Mouse (Mus musculus) adipocyte (in vitro differentiated cells): ENCODE data around the gene Tenm3.

Experiments
- DNase-seq: peaks from one replicate; pipeline ENCODE4 v3.0.0-alpha.2; 2016; ENCODE audit warnings: low spot score

The Tenm3 gene

GRCm38 (mm10) chr8:48740951-48741350, 102.8 kb downstream of the Tenm3 start:
- DNase-seq = no peak

GRCm38 (mm10) chr8:48740147-48740881, 103.4 kb downstream of the Tenm3 start:
- DNase-seq = no peak

- DNase-seq = no peak
Observed at GRCm38 (mm10) chr8:48733731-48734130, 110.0 kb downstream of the Tenm3 start.

- DNase-seq = no peak
Observed at GRCm38 (mm10) chr8:48733057-48733456, 110.7 kb downstream of the Tenm3 start.

- DNase-seq = no peak
Observed at GRCm38 (mm10) chr8:48730701-48731100, 113.0 kb downstream of the Tenm3 start.

GRCm38 (mm10) chr8:48728833-48729690, 114.7 kb downstream of the Tenm3 start:
- no peak for DNase-seq

- DNase-seq = no peak
Observed at GRCm38 (mm10) chr8:48728006-48728405, 115.7 kb downstream of the Tenm3 start.

GRCm38 (mm10) chr8:48722744-48723143, 121.0 kb downstream of the Tenm3 start:
- no peak for DNase-seq

GRCm38 (mm10) chr8:48722318-48722717, 121.4 kb downstream of the Tenm3 start:
- DNase-seq = no peak

GRCm38 (mm10) chr8:48721376-48721775, 122.4 kb downstream of the Tenm3 start:
- no peak for DNase-seq

- DNase-seq = no peak
Observed at GRCm38 (mm10) chr8:48715616-48716015, 128.1 kb downstream of the Tenm3 start.

GRCm38 (mm10) chr8:48706666-48707065, 137.1 kb downstream of the Tenm3 start:
- no peak for DNase-seq

GRCm38 (mm10) chr8:48704885-48705515, 138.8 kb downstream of the Tenm3 start:
- no peak for DNase-seq

- no peak for DNase-seq
Observed at GRCm38 (mm10) chr8:48704485-48704884, 139.3 kb downstream of the Tenm3 start.

GRCm38 (mm10) chr8:48690665-48691395, 152.9 kb downstream of the Tenm3 start:
- peak; percentile 7 for DNase-seq

- no peak for DNase-seq
Observed at GRCm38 (mm10) chr8:48688706-48689105, 155.0 kb downstream of the Tenm3 start.

- DNase-seq = no peak
Observed at GRCm38 (mm10) chr8:48688188-48688587, 155.6 kb downstream of the Tenm3 start.

GRCm38 (mm10) chr8:48673476-48673875, 170.3 kb downstream of the Tenm3 start:
- no peak for DNase-seq

GRCm38 (mm10) chr8:48672471-48672870, 171.3 kb downstream of the Tenm3 start:
- no peak for DNase-seq

GRCm38 (mm10) chr8:48671318-48671717, 172.4 kb downstream of the Tenm3 start:
- DNase-seq = no peak

- no peak for DNase-seq
Observed at GRCm38 (mm10) chr8:48670895-48671294, 172.9 kb downstream of the Tenm3 start.

GRCm38 (mm10) chr8:48670387-48670786, 173.4 kb downstream of the Tenm3 start:
- no peak for DNase-seq
